10 mouse cellular contexts compared by ENCODE assay signal in the genomic region with DNA sequence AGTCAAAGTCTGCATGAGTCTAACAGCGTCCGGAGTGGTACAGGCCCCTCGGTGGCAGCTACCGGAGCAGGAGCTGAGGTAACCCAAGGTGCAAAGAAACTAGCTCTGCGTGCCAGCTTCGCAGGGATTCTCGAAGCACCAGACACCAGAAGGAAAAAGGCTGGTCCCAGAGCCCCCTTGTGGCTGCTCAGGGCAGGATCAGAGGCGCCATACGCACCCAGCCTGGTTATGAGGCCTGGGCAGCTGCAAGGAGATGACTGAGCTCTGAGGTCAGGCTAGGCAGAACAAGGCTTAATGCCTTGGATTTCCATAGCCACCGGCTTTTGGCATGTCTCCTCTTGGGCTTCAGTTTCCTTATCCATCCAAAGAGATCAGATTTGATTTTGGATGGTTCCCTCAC. TPM values are rescaled to one million over a fixed set of nuclear protein-coding genes. Genes with fewer than 3 reads are reported as not detected.
DNase-seq lines count a peak whose midpoint lies in the region; ATAC-seq lines count a peak whose summit lies in the region.
"Had no signal": no experiment of that assay in that cellular context is flagged by ENCODE, and none has a peak within 500 bp of the region (broad histone marks: within the 10 kb centered on the region; RNA-seq: fewer than 3 reads in every experiment).

No protein-coding gene starts in this region.

- peaks cover 47% of the 10 kb centered on the region for H3K27me3 ChIP-seq in kidney, embryonic 16.5 days (ENCODE audit: insufficient read depth, low read length)

- no peak overlapping the region for H3K4me2 ChIP-seq in kidney, embryonic 16.5 days (replicated peaks; ENCODE audit: low read depth, low read length)
- H3K4me2 ChIP-seq: midbrain, embryonic 12.5 days had no signal

- no peak for ATAC-seq in kidney, embryonic 16.5 days (ENCODE audit: low FRiP score, low TSS enrichment)
- peak; percentile 28 for ATAC-seq in CD4-positive, CD25-positive, alpha-beta regulatory T cell, adult 4 months

- no peaks in the 10 kb centered on the region for H3K9me3 ChIP-seq in kidney, embryonic 16.5 days (ENCODE audit: low read length)
- H3K9me3 ChIP-seq: midbrain, embryonic 12.5 days had no signal

- WGBS in kidney, embryonic 16.5 days, result 6% methylated on average over 10 of the region's 10 CpGs

- no peak overlapping the region for H3K9ac ChIP-seq in kidney, embryonic 16.5 days (replicated peaks; ENCODE audit: low read length)
- H3K9ac ChIP-seq: midbrain, embryonic 12.5 days had no signal

- no peaks in the 10 kb centered on the region for H3K36me3 ChIP-seq in kidney, embryonic 16.5 days (ENCODE audit: insufficient read depth, low read length)
- H3K36me3 ChIP-seq: midbrain, embryonic 12.5 days had no signal

- peak; percentile 58 for DNase-seq in kidney, adult 11 months
- DNase-seq in adrenal gland, adult 2 months, result peak; percentile 69
- peak; percentile 71 to 77 for DNase-seq in gastrocnemius, adult 8-10 months (ENCODE audit: low spot score in 2 of 2)
- peak; percentile 64 for DNase-seq in left cerebral cortex, postnatal 4 days
- peak; percentile 39 to 55 for DNase-seq in natural killer cell, adult 2 months (ENCODE audit: low spot score in 2 of 2)
- DNase-seq in urinary bladder, postnatal 4 days (ENCODE audit: low spot score in 2 of 2), result peak; percentile 60 to 72

- intact Hi-C loops in left cerebral cortex, postnatal 4 days (cut with DNase I), result loop anchor here (10.0 kb wide), 2 partner anchors 188 to 408 kb away; no protein-coding TSS in a partner anchor

- no peak overlapping the region for H3K4me3 ChIP-seq in kidney, embryonic 16.5 days (ENCODE audit: low read length)
- H3K4me3 ChIP-seq: erythroblast, embryonic 14.5 days; midbrain, embryonic 12.5 days had no signal

- no peak overlapping the region for H3K27ac ChIP-seq in kidney, embryonic 16.5 days (ENCODE audit: low read length)
- H3K27ac ChIP-seq: midbrain, embryonic 12.5 days had no signal

- peaks cover 61% of the 10 kb centered on the region for H3K4me1 ChIP-seq in kidney, embryonic 16.5 days (ENCODE audit: insufficient read depth, low read length)

RNA-seq across cellular contexts. Expression of a gene that starts 5.6 kb away (rescaled TPM):
- 19.8 and 20.5 TPM in 2 replicates for polyA plus RNA-seq in kidney, embryonic 16.5 days (2015; fragmentation: Nextera tagmentation; extraction: Ambion mirVana)
- polyA plus RNA-seq in CD4-positive, CD25-positive, alpha-beta regulatory T cell, adult 4 months (2017; shearing (Covaris generic)), result 1 to 10 TPM; 6.0 to 8.1 TPM
- 10 to 100 TPM; 11.0 to 16.7 TPM for total RNA-seq in adrenal gland, adult 2 months (2021)
- 16.6 and 17.1 TPM in 2 replicates for polyA plus RNA-seq in adrenal gland, adult 2 months (2012; rRNA removed)
- total RNA-seq in gastrocnemius, adult 8-10 months (2022), result 10 to 100 TPM in 3 of 4 experiments, 1 to 10 TPM in 1; 10.0 to 19.3 (median 12.3) TPM
- total RNA-seq in left cerebral cortex, postnatal 4 days (2021), result 10 to 100 TPM; 26.4 to 27.4 TPM
